Mouse (Mus musculus) left cerebral cortex, adult 2 months (tissue): ENCODE measurements around the gene Pax6. TPM values are rescaled to one million over a fixed set of nuclear protein-coding genes. Genes with fewer than 3 reads are reported as not detected.

Experiments
- DNase-seq, 2 experiments: peaks; one replicate each; pipeline ENCODE4 v3.0.0; 2021 to 2022; ENCODE audit warnings: low spot score in 2 of 2, mixed read lengths in 1 of 2; ENCODE audit errors: extremely low spot score in 1 of 2
- H3K27ac ChIP-seq: fragments of 200-600 bp; 2 replicates; pipeline ENCODE4 v1.8.1; 2022
- H3K4me3 ChIP-seq: fragments of 200-600 bp; 2 replicates; pipeline ENCODE4 v1.8.1; 2022
- CTCF ChIP-seq: fragments of 200-600 bp; IDR thresholded peaks from 2 replicates; pipeline ENCODE4 v1.8.1; 2022; ENCODE audit warnings: antibody characterized with exemption, mild to moderate bottlenecking, moderate library complexity
- intact Hi-C: fragments of 180-260 bp; cut with DNase I; formaldehyde crosslinking; loops from one replicate; pipeline ENCODE4 v1.15.1; 2025
- total RNA-seq, 2 experiments: library from RNA; stranded (reverse); gene quantifications; 2 replicates each; pipeline ENCODE4 v1.2.3; 2021

Pax6 gene
- total RNA-seq, 2 experiments from 2014 or later: 8.2 to 11.7 TPM

DNA sequence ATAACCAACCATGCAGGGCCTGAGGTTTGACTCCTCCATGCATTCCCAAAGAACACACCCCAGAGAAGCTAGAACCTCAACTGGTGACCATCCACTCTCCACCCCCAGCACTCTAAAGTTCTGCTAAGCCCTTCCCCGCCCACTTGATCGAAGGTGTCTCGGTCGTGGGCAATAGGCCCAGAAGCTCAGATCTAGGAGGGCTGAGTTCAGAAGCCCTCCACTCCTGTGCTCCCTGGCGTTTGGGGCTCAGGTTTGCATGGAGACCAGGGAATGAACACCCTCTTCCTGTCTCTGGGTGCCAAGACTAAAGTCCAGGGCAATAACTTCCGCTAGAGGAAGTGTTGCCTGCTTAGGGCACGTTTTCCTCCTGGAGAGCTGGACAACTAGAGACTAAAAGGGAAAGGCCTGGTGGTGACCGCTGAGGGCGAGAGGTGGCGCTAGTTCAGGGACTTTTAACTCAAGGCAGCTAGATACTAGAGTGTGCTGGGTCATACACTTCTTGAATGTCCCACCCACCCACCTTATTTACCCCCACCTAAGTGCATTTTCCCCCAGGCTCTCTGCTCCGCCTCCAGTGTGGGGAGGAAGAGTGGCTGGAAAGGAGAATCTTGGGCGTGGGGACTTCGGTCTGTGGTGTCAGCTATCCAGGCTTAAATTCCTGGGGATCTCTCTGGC lies 18.8 kb downstream of the Pax6 start:
- H3K27ac ChIP-seq: no peak overlapping the region; the same call in 1 of the 2 replicates
- TF ChIP-seq CTCF: peak; percentile 28
- intact Hi-C loops: loop anchor here (5.0 kb wide), 2 partner anchors 115 to 560 kb away; partner anchors contain the start of gene Wt1
- DNase-seq: no peak
- peak overlapping the region; percentile 28 for H3K4me3 ChIP-seq

DNA sequence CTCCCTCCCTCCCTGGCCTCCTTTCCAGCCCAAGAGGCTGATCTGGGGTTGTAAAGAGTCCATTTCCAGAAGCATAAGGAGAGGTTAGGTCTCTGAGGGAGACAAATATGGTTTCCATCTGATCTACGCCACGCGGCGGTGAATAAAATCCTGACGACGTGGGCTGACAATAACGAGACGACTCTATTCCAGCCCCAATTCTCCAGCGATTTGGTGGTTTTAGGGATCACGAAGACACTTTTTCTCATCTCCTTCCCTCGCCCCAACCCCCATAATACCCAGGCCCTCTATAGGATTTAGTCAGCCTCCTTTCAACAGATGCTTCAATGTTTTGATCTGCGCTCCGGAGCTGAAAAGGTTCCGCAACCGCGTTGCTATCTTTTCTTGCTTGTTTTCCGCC lies 19.3 kb downstream of the Pax6 start:
- H3K4me3 ChIP-seq: peak overlapping the region; percentile 28
- intact Hi-C loops: loop anchor here (5.0 kb wide), 2 partner anchors 114 to 561 kb away; partner anchors contain the start of gene Wt1
- H3K27ac ChIP-seq: no peak overlapping the region; the same call in 1 of the 2 replicates
- no peak for TF ChIP-seq CTCF
- DNase-seq: no peak

DNA sequence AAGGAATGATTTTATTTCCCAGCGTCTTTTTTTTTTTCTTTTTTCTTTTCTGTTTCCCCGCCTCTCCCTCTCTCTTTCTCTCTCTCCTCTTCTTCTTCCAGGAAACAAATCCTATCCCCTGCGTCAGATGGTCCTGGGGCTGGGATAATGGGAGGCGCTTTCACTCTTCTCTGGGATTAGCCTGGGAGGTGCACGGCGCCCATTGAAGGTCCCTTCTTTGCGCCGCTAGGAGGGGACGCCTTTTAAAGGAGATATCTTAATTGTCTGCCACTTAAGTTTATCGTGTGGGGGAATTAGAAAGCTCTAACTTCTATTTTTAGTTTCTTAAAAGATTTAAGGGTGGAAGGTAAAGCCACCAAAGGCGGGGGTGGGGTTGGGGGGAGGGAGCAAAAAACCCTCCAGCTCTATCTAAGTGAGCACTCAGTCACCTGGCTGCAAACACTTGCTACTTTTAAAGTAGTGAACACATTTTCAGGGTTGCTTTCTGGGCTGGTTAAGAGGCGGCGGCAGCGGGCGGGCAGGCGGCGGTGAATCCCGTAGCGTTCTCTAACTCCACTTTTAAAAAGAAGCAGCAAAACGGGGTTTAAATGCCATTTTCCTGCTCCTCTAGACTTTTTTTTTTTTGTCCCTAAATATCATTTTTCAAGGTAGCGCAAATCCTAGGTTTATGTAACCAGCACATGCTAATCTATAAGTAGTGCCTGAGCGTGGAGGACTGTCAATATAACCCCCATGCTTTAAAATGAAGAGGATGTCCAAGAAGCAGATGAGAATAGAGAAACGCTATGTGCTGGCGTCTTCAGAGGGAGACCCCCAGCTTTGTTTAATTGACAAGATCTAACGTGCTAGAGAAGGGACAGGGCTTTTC lies 20.0 kb downstream of the Pax6 start:
- peak overlapping the region; percentile 28 for H3K4me3 ChIP-seq
- no peak; the same call in 1 of the 2 replicates for TF ChIP-seq CTCF
- intact Hi-C loops: loop anchor here (5.0 kb wide), 2 partner anchors 114 to 561 kb away; partner anchors contain the start of gene Wt1
- peak overlapping the region; percentile 7; the same call in 1 of the 2 replicates for H3K27ac ChIP-seq
- DNase-seq: no peak

DNA sequence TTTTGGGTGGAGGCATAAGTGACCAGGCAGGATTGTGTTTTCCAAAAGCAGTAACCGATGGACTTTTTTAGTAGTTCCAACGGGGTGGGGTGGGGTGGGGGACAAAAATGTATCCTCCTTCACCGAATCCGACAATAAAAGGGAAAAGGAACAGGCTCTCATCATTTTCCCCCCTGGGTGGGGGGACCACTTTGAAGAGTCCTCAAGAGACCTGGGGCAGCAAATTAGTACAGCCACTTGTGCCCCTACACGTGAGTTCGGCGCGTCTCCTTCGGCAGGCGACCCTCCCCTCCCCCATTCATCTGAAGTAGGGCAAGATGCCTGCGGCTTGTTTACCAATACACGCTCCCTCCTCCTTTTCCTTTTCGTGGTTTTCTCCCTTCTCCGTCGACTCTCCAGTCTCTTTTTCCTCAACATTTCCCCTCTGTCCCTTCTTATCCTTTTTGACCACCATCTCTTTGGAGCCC lies 20.6 kb downstream of the Pax6 start:
- no peak for DNase-seq
- intact Hi-C loops: loop anchor here (5.0 kb wide), 2 partner anchors 113 to 562 kb away; partner anchors contain the start of gene Wt1
- TF ChIP-seq CTCF: no peak
- Histone ChIP-seq H3K4me3 (peak overlapping the region; percentile 28; the same call in 1 of the 2 replicates), H3K27ac (peak overlapping the region; percentile 7; the same call in 1 of the 2 replicates)

DNA sequence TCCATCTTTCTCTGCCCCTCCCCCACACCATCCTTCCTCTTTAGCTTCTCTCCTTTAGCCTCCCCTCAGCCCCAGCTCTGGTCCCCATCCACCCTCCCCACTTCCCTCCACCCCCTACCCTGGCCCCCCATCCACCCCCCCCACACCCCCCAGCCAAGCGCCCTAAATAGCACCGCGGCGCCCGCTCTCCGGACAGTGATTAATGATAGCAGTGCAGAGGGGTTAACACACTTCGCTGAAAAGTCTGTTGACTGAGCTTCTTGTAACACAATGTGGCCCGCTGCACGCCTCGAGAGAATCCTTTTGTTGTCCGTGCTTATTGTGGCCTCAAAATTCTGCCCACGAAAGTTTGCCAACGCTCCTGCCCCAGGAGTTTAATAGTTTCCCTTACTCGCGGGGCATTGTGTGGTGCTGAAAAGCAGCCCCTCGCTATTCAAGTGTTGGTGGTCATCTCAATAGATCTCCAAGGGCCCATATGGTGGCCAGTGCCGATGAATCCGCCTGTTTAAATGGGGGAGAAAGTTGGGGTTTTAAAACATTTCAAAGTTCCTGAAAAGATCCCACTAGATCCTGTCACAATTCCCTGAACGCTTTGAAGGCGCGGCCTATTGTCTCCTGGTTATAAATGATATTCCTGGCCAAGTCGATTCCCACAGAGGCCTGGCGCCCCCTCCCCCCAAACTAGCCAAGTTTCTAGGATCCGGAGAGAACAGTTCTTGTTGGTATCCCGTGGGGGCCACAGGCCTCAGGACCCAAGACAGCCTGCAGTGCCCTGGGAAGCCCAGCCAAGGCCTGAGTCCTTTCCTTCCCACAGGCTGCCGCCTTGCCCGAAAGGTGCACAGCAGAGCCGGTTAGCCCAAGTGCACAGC lies 21.3 kb downstream of the Pax6 start:
- Histone ChIP-seq H3K27ac (no peak overlapping the region), H3K4me3 (no peak overlapping the region)
- intact Hi-C loops: loop anchor here (2.0 to 5.0 kb wide), 3 partner anchors 112 to 563 kb away; partner anchors contain the start of gene Wt1
- no peak for TF ChIP-seq CTCF
- DNase-seq: no peak

GRCm38 (mm10) chr2:105691296-105691695 lies 22.6 kb downstream of the Pax6 start:
- TF ChIP-seq CTCF: no peak
- Histone ChIP-seq H3K4me3 (no peak overlapping the region), H3K27ac (no peak overlapping the region)
- DNase-seq: no peak
- intact Hi-C loops: loop anchor here (2.0 kb wide), 1 partner anchor 216 kb away; no protein-coding TSS in a partner anchor

- H3K4me3 ChIP-seq: no peak overlapping the region
- no peak for DNase-seq
- no peak for TF ChIP-seq CTCF
- H3K27ac ChIP-seq: no peak overlapping the region
- intact Hi-C loops: no loop called here
Observed at GRCm38 (mm10) chr2:105697741-105698140, 29.0 kb downstream of the Pax6 start.

DNA sequence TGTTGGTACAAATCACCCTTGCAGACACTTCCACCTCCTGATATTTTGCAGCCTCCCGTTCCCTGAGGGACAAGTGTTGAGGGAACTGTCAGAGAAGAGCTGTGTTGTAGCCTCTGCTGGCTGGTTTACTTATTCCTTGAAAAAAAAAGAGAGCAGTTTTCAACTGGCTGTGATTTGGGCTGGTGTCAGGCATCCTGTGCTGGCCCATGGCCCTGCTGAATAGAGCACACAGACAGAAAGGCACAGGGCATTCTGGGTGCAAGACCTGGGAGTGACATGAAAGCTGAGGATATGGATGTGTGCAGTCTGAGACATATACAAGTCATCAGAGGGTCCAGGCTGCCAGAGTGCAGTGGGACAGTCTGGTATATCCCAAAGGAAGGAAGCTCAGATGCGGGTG lies 29.9 kb downstream of the Pax6 start:
- Histone ChIP-seq H3K27ac (no peak overlapping the region), H3K4me3 (no peak overlapping the region)
- no peak for TF ChIP-seq CTCF
- DNase-seq: no peak
- intact Hi-C loops: no loop called here

GRCm38 (mm10) chr2:105701781-105702180 lies 33.1 kb downstream of the Pax6 start:
- H3K4me3 ChIP-seq: no peak overlapping the region
- no peak for TF ChIP-seq CTCF
- no peak overlapping the region for H3K27ac ChIP-seq
- DNase-seq: no peak
- intact Hi-C loops: no loop called here

DNA sequence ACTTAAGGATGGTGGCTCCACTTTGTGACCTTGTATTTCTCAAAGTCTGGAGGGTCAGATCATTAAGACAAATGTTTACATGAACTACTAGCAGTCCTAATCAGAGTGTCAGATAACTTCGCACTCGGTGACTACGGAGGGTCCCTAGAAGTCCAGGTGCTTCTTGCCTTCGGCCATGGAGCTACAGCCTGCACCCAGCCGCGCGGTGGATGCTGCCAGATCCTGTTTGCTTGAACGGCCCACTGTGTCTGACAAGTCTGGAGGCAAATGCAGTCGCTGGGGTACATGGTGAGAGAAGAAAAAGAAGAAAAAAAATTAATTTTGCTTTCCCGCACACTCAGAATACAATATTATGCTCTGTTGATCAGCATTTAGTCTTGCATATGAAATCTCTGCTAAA lies 33.9 kb downstream of the Pax6 start:
- H3K27ac ChIP-seq: no peak overlapping the region
- intact Hi-C loops: no loop called here
- TF ChIP-seq CTCF: no peak
- DNase-seq: no peak
- H3K4me3 ChIP-seq: no peak overlapping the region

DNA sequence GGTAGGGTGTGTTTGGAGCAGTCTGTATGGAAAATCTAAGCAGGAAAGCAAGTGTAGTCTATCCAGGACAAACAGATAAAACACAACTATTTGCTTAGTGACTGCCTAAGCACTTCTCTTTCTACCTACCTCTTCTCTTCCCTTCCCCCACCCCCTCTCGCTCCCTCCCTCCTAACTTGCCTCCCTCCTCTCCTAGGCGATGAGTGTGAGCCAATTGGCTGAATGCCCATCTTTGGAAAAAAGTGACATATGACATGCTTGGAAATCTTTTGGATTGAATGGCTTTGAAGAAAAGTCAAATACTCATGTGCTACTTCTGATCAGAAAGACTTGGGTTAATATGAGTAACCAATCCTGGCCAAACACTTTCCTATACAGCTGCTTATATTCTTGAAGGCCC lies 36.6 kb downstream of the Pax6 start:
- intact Hi-C loops: no loop called here
- TF ChIP-seq CTCF: no peak
- H3K4me3 ChIP-seq: no peak overlapping the region
- no peak overlapping the region for H3K27ac ChIP-seq
- DNase-seq: no peak
